Mouse (Mus musculus) E14TG2a.4 (cell line): ENCODE measurements around the gene Gm20388.

Experiments
- CTCF ChIP-seq: conservative IDR thresholded peaks from 2 replicates; pipeline ENCODE4 v1.5.1; 2014; ENCODE audit warnings: low read length
- NANOG ChIP-seq: IDR thresholded peaks from 2 replicates; pipeline ENCODE4 v1.6.1; 2014; ENCODE audit warnings: borderline replicate concordance, low read length, mixed read lengths
- POU5F1 ChIP-seq: IDR thresholded peaks from 2 replicates; pipeline ENCODE4 v1.6.1; 2014; ENCODE audit warnings: low read length, borderline replicate concordance

GRCm38 (mm10) chr8:123242107-123242923, 3331.7 kb downstream of the Gm20388 start:
- TF ChIP-seq CTCF (no peak), POU5F1 (no peak), NANOG (no peak)
